Mouse (Mus musculus): Measurements from ENCODE around the gene Ptprn2.

DNA sequence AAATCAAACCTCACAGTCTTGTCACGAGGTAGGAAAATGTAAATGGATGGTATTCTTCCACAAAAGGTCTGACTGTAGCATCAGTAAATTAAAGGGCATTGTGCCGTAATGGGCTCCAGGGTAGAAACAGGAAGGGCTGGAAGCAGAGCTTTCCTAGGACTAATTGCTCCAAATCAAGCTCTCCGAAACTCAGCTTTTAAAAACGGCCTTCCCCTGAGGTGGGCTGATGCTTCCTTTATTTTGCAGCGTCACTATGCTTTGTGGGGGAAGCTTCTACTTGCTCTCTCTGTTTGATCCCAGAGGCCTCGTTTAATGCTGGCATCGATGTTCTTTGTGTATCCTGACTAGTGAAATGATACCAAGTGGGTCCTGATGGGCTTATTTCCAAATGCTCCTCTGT lies 718.0 kb downstream of the Ptprn2 start:
- TF ChIP-seq POLR2A (IDR thresholded peaks at IDR 0.05; ENCODE audit: insufficient read depth, low read length) (no peak), CTCF (IDR thresholded peaks at IDR 0.05; ENCODE audit: low read depth, low read length) (no peak)

Measured in ES-Bruce4 (cell line).